Mouse (Mus musculus): ENCODE measurements around the gene Gse1.
A peak's percentile ranks its signal among the peaks of the same experiment; 100 is the strongest.

Gene Gse1

DNA sequence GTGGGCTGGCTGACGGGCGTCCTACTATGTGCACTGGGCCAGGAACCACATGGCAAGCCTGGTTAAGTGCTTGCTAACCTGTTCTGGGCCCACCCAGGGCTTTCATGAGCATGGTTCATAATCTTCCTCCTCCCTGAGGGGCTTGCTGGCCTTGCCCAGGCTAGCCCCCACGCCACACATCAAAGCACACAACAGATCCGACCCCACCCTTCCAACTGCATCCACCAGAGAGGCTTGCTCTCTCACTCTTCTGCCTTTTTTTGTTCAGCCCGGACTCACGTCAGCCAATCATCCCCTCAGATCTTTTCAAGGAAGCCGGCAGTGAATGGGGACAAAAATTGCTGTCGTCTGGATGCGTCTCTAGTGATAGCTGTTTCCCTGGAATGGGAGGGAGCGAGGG lies 112.9 kb downstream of the Gse1 start:
- TF ChIP-seq GATA4 (IDR thresholded peaks at IDR 0.05; ENCODE audit: insufficient replicate concordance, low read length): no peak

DNA sequence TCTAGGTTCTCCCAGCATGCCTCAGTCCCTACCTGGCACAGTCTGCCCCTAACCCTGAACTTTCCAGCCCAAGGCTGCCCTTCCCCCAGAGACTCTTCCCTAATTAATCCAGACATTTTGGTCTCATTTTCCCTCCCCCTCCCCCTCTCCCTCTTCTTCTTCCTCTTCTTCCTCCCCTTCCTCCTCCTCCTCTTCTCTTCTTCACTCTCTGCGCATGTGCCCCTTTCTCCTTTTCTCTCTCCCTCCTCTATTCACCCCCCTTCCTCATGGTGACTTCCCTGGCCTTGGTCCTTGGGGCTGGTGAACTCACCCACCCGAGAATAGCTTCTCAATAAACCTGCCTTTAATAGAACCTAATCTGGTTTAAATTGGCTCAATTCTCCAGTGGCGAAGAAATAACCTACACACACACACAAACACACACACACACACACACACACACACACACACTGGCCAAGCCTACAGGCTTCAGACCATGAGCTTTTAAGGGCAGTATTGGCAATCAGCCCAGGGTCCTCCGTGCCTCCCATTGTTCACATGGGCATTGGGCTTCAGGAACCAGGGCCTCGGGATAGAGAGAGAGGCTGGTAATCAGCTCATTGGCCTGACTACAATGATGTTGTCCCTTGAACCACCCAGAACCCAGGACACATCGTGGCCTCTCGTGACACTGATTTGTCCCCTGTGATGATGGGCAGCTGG lies 114.7 kb downstream of the Gse1 start:
- no peak for TF ChIP-seq GATA4 (IDR thresholded peaks at IDR 0.05; ENCODE audit: insufficient replicate concordance, low read length)

DNA sequence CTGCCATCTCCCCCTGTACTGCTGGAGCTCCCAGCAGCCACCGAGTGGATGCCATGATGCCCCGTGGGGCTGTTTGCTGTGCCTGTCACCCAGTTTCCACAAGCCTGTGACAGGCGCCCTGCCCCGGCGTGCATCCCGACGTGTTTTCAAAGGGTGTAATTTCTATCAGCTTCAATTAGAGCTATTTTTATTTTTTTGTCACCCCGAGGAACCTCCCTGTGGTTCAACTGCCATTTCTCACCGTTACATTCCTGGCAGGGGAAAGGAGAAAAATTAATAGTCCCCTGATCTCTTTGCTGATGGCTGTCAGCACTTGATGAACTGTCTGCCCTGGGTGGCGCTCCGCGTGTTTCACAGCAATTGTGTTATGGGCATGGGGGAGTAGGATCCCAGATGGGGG lies 115.3 kb downstream of the Gse1 start:
- no peak for TF ChIP-seq GATA4 (IDR thresholded peaks at IDR 0.05; ENCODE audit: insufficient replicate concordance, low read length)

DNA sequence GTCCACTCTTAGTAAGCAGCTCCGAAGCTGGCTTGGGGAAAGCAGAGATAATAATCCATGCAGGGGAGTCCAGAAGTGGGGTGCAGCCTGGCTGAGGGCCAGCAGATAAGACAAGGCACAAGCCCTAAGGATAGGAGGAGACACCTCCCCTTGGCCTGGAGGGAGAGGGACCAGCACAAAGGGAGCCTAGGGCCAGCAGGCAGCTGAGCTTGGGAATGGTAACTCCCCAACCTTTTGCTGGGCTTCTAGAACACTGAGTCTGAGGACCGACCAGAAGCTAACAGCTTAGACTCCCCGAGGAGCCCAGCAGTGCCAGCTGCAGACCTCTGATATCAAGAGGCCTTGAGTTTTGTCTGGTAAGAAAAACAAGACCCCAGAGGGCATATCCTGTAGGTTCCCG lies 115.9 kb downstream of the Gse1 start:
- TF ChIP-seq GATA4 (IDR thresholded peaks at IDR 0.05; ENCODE audit: insufficient replicate concordance, low read length): no peak

DNA sequence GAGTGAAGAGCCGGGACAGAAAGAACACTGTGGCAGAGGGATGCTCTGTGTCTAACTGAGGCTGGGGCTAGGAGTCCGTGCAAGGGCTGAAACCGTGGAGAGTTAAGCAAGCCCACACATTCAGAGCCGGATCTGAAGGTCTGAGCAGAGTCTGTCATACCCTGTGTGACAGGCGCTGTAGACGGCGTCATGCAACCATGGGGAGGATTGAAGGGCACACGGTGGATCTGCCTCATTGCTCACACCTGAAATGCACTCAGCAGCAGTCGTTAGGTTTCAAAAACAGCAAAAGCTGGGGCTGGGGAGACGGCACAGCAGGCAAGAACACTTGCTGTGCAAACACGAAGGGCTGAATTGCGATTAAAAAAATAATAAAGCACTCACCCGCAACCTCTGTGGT lies 116.3 kb downstream of the Gse1 start:
- no peak for TF ChIP-seq GATA4 (IDR thresholded peaks at IDR 0.05; ENCODE audit: insufficient replicate concordance, low read length)

DNA sequence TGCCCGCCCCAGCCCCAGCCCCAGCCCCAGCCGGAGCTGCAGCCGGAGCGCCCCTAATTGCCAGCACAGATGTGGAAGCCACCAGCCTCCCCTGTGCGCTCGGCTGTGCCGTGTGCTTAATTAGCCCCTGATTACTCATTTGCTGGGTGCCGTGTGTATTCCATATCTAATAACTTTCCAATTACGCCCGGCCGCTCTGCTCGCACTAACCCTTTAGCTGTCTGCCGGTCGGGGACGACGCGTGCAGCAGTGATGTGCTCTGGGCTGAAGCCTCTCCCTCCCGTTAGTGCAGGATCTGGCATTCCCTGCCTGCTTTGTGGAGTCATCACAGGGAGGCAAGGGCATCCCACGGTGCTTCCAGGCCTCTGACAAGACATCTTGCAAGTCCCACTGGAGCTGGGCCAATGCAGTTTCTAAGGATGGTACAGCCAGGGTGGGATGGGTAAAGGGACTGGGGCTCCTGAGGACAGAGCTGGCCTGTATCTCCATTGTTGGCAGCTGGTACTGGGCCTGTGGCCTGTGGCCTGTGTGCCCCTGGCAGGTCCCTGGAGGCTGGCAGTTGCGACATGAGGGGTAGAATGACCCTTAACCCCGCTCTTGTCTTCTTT lies 119.6 kb downstream of the Gse1 start:
- TF ChIP-seq GATA4 (IDR thresholded peaks at IDR 0.05; ENCODE audit: insufficient replicate concordance, low read length): no peak

DNA sequence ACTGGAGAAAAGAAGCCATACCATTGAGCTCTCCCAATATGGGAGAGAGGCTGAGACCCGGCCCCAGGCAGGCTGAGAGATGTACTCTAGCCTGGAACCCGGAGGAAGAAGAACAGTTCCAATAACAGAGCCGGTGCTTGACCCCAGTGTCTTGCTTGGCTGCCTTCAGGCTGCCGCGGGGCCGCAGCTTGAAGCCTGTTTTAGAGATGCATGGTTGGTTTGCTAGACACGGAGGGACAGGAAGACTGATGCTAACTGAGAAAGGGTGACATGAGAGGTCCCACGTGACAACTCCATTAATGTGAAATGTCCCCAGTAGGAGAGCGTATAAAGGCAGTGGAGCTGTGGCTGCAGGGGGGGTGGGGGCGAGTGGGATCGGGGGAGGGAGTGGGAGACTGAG lies 120.7 kb downstream of the Gse1 start:
- TF ChIP-seq GATA4 (IDR thresholded peaks at IDR 0.05; ENCODE audit: insufficient replicate concordance, low read length): no peak

DNA sequence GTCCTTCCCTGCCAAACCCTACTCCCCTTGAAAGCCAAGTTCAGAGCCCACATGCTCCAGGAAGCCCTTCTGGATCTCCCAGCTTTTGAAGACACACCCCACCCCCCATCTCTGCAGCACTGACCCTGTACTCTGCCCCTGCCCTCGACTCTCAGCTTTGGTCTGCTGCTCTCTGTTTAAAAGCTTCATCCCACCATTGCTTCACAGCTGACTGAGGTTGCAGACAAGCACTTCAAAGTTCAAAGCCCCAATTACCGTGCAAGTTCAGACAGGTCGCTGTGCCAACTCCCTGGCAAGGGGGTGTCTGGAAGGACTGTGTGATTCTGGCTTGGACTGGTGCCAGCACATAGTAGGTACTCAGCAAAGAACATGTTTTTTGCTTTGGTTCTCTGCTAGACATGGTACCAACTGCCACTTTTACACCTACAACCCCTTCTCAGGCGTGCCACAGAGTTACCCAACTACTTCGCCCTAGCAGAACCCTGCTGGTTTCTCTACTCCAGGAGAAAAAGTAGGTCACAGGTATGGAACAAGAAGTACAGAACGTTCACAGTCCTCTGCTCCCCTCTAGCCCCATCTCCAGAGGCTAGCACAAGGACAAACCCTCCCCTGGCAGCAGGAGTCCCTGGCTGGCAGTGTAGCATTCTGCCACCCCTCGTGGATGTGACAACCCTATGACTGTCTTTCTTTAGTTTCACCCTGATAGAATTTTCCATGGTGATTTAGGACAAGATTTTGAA lies 123.2 kb downstream of the Gse1 start:
- TF ChIP-seq GATA4 (IDR thresholded peaks at IDR 0.05; ENCODE audit: insufficient replicate concordance, low read length): no peak

DNA sequence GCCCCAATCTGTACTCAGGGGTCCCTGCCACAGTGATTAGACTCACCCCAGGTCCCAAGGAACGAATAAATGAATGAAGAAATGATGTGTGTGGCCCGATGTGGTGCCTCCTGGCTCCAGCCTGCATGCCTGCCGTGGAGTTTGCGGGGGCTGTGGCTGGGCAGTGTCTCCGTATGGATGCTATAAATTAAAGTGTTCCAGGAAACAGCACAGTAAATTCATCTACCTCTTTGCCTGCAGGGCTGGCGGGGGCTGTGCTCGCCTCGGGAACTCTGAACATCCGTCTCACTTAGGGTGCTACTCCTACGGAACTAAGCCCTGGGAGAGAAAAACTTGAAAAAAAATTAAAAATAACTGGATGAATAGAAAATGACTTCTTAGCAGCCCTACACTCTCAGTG lies 123.8 kb downstream of the Gse1 start:
- TF ChIP-seq GATA4 (IDR thresholded peaks at IDR 0.05; ENCODE audit: insufficient replicate concordance, low read length): no peak

DNA sequence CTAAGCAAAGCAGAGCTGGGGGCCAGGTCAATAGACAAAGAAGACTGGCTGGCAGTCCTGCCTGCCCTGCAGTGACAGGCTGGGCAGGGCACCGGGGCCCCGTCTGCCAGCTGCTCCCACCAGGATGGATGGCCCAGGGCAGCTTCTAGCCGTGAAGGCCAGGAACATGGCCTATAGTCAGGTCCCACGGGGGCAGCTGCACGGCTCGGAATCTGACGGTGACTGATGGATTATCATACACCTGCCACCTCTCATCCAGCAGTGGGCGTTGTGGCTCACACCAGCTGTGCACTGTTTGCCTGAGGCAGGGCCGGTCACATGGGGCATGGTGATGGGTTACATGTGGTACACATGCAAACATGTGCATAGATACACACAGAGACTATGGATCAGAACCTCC lies 127.8 kb downstream of the Gse1 start:
- TF ChIP-seq GATA4 (IDR thresholded peaks at IDR 0.05; ENCODE audit: insufficient replicate concordance, low read length): no peak

DNA sequence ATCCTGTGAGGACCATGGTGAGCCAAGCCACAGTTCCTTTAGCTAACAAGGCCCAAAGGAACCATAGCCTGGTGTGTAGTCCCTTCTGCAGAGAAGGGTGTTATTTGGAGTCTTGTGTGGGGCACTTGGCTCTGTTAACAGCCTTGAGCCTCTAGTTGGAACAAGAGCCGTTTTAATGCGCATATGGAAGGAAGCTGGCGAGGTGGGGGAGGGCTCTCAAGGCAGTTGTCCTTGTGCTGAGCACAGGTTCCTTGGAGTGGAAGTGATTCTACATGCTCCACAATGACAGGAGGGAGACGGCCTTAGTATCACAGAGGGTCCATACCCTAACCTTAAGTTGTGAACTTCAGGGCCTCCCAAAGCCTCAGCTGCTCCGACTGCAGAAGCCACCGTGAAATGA lies 129.2 kb downstream of the Gse1 start:
- TF ChIP-seq GATA4 (IDR thresholded peaks at IDR 0.05; ENCODE audit: insufficient replicate concordance, low read length): no peak

DNA sequence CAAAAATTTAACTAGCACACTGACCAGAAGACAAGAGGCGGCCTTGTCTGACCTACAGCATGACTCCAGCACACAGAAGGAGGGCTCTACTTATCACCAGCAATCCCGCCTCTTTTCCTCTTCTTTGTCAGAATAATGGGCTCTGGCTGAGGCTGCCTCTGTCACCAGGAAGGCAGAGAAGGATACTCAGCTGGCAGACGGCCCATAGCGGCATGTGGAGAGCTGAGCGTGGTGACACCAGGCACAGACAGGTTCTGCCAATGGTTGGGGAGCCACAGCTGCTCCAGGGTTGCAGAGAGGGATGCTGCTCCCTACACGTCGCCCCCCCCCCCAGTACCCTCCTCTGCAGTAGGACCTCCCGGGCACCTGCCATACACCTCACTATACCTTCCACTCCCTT lies 133.0 kb downstream of the Gse1 start:
- peak; percentile 65; the same call in 1 of the 2 replicates for TF ChIP-seq GATA4 (IDR thresholded peaks at IDR 0.05; ENCODE audit: insufficient replicate concordance, low read length)

DNA sequence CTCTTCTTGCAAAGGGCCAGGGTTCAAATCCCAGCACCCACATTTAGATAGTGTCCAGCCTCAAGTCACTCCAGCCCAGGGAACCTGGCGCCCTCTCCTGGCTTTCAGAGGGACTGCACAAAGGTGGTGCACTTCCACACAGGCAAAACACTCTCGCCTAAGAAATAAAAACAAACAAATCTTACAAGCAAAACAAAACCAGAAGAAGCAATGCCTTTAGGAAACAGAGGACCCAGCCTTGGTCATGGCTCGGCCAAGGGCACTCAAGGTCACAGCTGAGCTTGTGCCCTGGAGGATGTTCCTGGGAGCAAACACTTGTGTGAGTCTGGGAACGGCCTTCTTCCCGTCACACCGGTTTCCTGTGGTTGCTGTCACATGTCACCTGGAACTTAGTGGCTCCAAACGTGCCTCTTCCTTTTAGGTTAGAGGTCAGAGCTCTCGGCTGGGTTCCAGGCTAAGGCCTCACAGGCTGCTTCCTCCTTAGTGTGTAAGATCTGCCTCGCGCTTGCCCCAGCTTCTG lies 135.4 kb downstream of the Gse1 start:
- no peak for TF ChIP-seq GATA4 (IDR thresholded peaks at IDR 0.05; ENCODE audit: insufficient replicate concordance, low read length)

DNA sequence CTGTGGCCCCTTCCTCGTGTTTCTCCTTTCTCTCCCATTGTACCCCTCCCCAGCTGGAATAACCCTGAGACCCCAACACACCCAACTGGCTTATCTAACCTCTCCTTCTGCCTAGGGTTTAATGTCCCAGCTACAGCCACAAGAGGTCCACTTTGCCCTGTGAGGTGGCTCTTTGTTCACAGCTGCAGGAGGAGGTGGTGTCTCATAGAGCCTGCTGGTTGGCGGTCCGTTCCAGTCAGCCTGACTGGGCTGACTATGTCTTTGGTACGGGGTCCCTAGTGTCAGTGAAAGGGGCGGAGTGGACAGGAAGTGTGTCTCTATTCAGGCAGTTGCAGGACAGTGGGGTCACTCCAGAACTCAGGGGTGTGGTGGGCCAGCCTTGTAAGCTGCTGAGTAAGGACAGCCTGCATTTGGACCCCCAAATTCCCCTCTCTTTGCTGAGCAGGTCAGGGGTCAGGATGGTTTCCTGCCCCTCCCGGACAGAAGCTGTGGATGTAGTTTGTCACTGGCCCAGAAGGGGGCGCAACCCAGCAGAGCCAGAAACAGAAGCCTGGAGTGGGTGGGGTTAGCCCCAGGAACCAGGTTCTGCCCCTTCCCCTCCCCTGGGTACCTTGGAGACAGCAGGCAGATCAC lies 136.0 kb downstream of the Gse1 start:
- TF ChIP-seq GATA4 (IDR thresholded peaks at IDR 0.05; ENCODE audit: insufficient replicate concordance, low read length): no peak

DNA sequence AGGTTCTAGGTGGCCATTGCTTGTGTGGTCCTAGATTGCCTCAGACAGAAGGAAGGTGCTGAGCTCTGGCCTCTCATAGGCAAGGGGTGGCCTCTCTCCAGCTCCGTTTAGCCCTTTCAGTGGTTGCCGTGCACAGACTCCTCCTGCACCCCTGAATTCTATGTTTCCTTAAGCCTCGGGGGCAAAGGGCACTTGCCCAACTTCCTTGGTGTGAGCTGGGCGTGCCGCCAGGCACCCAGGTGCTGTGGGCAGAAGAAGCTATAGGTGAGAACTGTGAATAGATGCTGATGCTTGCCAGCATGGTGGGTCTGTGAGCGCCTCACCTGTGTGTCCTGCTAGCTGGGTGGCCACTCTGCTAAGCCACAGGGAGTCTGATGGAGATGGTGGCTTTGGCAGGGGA lies 138.6 kb downstream of the Gse1 start:
- no peak for TF ChIP-seq GATA4 (IDR thresholded peaks at IDR 0.05; ENCODE audit: insufficient replicate concordance, low read length)
